Mouse (Mus musculus) limb, embryonic 14.5 days (tissue): Measurements from ENCODE around the gene Zmat5. TPM values are rescaled to one million over a fixed set of nuclear protein-coding genes. Genes with fewer than 3 reads are reported as not detected.

Experiments
- ATAC-seq: fragments of 200-750 bp; cut with Nextera tagmentation; 2 replicates; pipeline ENCODE4 v1.8.0; 2017; ENCODE audit warnings: low read depth, moderate number of reproducible peaks, moderate TSS enrichment; ENCODE audit not compliant: low FRiP score
- DNase-seq: peaks from one replicate; pipeline ENCODE4 v3.0.0-alpha.2; 2015; ENCODE audit warnings: low spot score
- H3K27ac ChIP-seq: fragments of 300-500 bp; sonication (generic); replicated peaks from 2 replicates; pipeline ENCODE4 v1.5.1; 2014; ENCODE audit warnings: low read depth, mild to moderate bottlenecking, low read length, moderate library complexity, mixed read lengths
- H3K27me3 ChIP-seq: fragments of 300-500 bp; sonication (generic); 2 replicates; pipeline ENCODE4 v1.6.1; 2014; ENCODE audit warnings: low read length, mixed read lengths; ENCODE audit not compliant: control insufficient read depth, insufficient read depth
- H3K36me3 ChIP-seq: fragments of 300-500 bp; sonication (generic); 2 replicates; pipeline ENCODE4 v1.6.1; 2014; ENCODE audit warnings: mild to moderate bottlenecking, low read length, moderate library complexity, mixed read lengths; ENCODE audit not compliant: control insufficient read depth, insufficient read depth
- H3K4me1 ChIP-seq: fragments of 300-500 bp; sonication (generic); 2 replicates; pipeline ENCODE4 v1.6.1; 2014; ENCODE audit warnings: antibody characterized with exemption, low read length, mixed read lengths; ENCODE audit not compliant: control insufficient read depth, insufficient read depth
- H3K4me2 ChIP-seq: fragments of 300-500 bp; sonication (generic); replicated peaks from 2 replicates; pipeline ENCODE4 v1.6.1; 2014; ENCODE audit warnings: low read depth, mild to moderate bottlenecking, low read length, moderate library complexity; ENCODE audit not compliant: severe bottlenecking
- H3K4me3 ChIP-seq: fragments of 300-500 bp; sonication (generic); replicated peaks from 2 replicates; pipeline ENCODE4 v1.5.1; 2014; ENCODE audit warnings: low read length
- H3K9ac ChIP-seq: fragments of 300-500 bp; sonication (generic); 2 replicates; pipeline ENCODE4 v1.6.1; 2014; ENCODE audit warnings: mild to moderate bottlenecking, low read depth, low read length, moderate library complexity; ENCODE audit not compliant: severe bottlenecking
- H3K9me3 ChIP-seq: fragments of 300-500 bp; sonication (generic); 2 replicates; pipeline ENCODE4 v1.6.1; 2016; ENCODE audit warnings: low read length; ENCODE audit not compliant: control insufficient read depth
- POLR2A ChIP-seq: fragments of 200-500 bp; IDR thresholded peaks from 2 replicates; pipeline ENCODE4 v1.8.0; 2012; ENCODE audit warnings: inconsistent platforms, mild to moderate bottlenecking, moderate library complexity, borderline replicate concordance; ENCODE audit not compliant: insufficient read depth, insufficient read length; ENCODE audit errors: extremely low read depth
- WGBS: fragments of 180-500 bp; shearing (Covaris S2); extraction: QIAGEN DNeasy Blood & Tissue Kit; methylation state at CpG from one replicate; pipeline ENCODE4 v1.1.7; 2014; 5-methylcytosine and 5-hydroxymethylcytosine counted together
- polyA plus RNA-seq, 2 experiments: library from polyadenylated mRNA; depleted of rRNA in 1 of 2; stranded (reverse) in 1 of 2; unstranded in 1 of 2; fragments of >200 nt; fragmentation: Nextera tagmentation in 1 of 2; extraction: Ambion mirVana in 1 of 2; gene quantifications; 2 replicates each; pipeline versions ENCODE4 v1.2.1 to v1.2.3; 2012 to 2014

Zmat5 gene
- polyA plus RNA-seq, 2 experiments, result 42.1 to 56.4 TPM

GRCm38 (mm10) chr11:4715596-4715995 lies 11.1 kb downstream of the Zmat5 start:
- 78% methylated on average over 4 of the region's 4 CpGs for WGBS
- H3K27me3 ChIP-seq, result no peaks in the 10 kb centered on the region
- no peak for TF ChIP-seq POLR2A
- no peak overlapping the region for H3K4me2 ChIP-seq
- no peak overlapping the region for H3K9ac ChIP-seq
- H3K27ac ChIP-seq, result no peak overlapping the region
- H3K36me3 ChIP-seq, result no peaks in the 10 kb centered on the region
- DNase-seq (no peak), ATAC-seq (no peak)
- no peak overlapping the region for H3K4me3 ChIP-seq
- peaks cover 9% of the 10 kb centered on the region for H3K4me1 ChIP-seq
- no peaks in the 10 kb centered on the region for H3K9me3 ChIP-seq

GRCm38 (mm10) chr11:4716530-4717236 lies 12.2 kb downstream of the Zmat5 start:
- no peaks in the 10 kb centered on the region for H3K27me3 ChIP-seq
- H3K36me3 ChIP-seq, result no peaks in the 10 kb centered on the region
- ATAC-seq (no peak), DNase-seq (no peak)
- no peak for TF ChIP-seq POLR2A
- H3K9me3 ChIP-seq, result no peaks in the 10 kb centered on the region
- H3K4me1 ChIP-seq, result peaks cover 9% of the 10 kb centered on the region
- H3K9ac ChIP-seq, result no peak overlapping the region
- no peak overlapping the region for H3K4me3 ChIP-seq
- no peak overlapping the region for H3K27ac ChIP-seq
- 92% methylated on average over 5 of the region's 5 CpGs for WGBS
- no peak overlapping the region for H3K4me2 ChIP-seq

GRCm38 (mm10) chr11:4718548-4718947 lies 14.1 kb downstream of the Zmat5 start:
- H3K4me3 ChIP-seq, result no peak overlapping the region
- H3K4me1 ChIP-seq, result peaks cover 9% of the 10 kb centered on the region
- no peak overlapping the region for H3K4me2 ChIP-seq
- no peak for TF ChIP-seq POLR2A
- H3K9ac ChIP-seq, result no peak overlapping the region
- H3K36me3 ChIP-seq, result peaks cover 10% of the 10 kb centered on the region; the same call in 1 of the 2 replicates
- no peaks in the 10 kb centered on the region for H3K9me3 ChIP-seq
- ATAC-seq (no peak), DNase-seq (no peak)
- no peak overlapping the region for H3K27ac ChIP-seq
- WGBS, result 89% methylated on average over 5 of the region's 5 CpGs
- no peaks in the 10 kb centered on the region for H3K27me3 ChIP-seq

GRCm38 (mm10) chr11:4719961-4720360 lies 15.5 kb downstream of the Zmat5 start:
- Histone ChIP-seq H3K9me3 (no peaks in the 10 kb centered on the region), H3K27ac (no peak overlapping the region), H3K4me2 (no peak overlapping the region), H3K27me3 (no peaks in the 10 kb centered on the region), H3K36me3 (peaks cover 23% of the 10 kb centered on the region), H3K4me1 (peaks cover 9% of the 10 kb centered on the region), H3K4me3 (no peak overlapping the region), H3K9ac (no peak overlapping the region)
- DNase-seq, result no peak
- 92% methylated on average over 9 of the region's 9 CpGs for WGBS
- no peak for ATAC-seq
- TF ChIP-seq POLR2A, result no peak

GRCm38 (mm10) chr11:4720393-4720792 lies 15.9 kb downstream of the Zmat5 start:
- WGBS, result 58% methylated on average over 11 of the region's 11 CpGs
- peaks cover 27% of the 10 kb centered on the region for H3K36me3 ChIP-seq
- no peak overlapping the region for H3K9ac ChIP-seq
- DNase-seq (no peak), ATAC-seq (no peak)
- H3K27ac ChIP-seq, result no peak overlapping the region
- H3K4me2 ChIP-seq, result no peak overlapping the region
- no peaks in the 10 kb centered on the region for H3K9me3 ChIP-seq
- H3K27me3 ChIP-seq, result no peaks in the 10 kb centered on the region
- TF ChIP-seq POLR2A, result no peak
- no peak overlapping the region for H3K4me3 ChIP-seq
- H3K4me1 ChIP-seq, result peaks cover 9% of the 10 kb centered on the region
